Mouse (Mus musculus) embryo, embryonic 9.5 days (tissue): ENCODE results near the gene Pofut2.
"Not testable (repeated sequence)": the region's sequence is repeated elsewhere in the genome, so short reads cannot be mapped to it uniquely, and the experiment has no call there.

Source experiments
- DNase-seq: peaks from one replicate; pipeline ENCODE4 v3.0.0-alpha.2; 2017; ENCODE audit errors: extremely low spot score

Pofut2 gene

DNA sequence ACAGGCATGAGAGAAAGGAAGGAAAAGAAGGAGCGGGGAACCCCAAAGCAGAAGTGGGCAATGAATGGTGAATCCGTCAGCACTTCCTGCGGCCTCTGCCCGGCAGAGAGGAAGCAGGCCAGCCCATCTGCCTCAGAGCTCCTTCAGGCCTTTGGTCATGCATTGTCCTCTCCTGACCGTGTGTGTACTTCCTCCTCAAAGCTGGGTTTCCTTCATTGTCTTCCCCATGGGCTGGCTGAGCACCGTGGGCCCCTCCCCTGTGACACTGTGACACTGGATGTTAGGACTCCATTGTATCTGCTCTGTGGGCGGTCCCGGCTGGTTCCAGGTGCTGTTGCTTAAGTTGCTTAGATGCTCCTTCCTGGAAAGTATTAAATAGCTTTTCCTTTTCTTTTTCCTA is 7.3 kb downstream of the Pofut2 start:
- DNase-seq, result no peak

DNA sequence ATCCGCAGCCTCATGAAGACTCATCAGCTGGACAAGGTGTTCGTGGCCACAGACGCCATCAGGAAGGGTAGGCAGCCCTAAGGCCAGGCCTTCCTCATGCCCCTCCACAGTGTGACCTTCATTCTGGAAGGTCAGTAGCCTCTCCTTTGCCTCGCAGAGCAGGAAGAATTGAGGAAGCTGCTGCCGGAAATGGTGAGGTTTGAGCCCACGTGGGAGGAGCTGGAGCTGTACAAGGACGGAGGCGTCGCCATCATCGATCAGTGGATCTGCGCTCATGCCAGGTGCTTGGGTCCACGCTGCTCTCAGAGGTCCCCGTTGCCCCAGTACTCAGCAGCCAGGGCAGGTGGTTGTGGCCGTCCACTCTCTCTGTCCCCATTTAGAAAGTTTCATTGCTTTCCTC is 8.0 kb downstream of the Pofut2 start:
- DNase-seq, result no peak

DNA sequence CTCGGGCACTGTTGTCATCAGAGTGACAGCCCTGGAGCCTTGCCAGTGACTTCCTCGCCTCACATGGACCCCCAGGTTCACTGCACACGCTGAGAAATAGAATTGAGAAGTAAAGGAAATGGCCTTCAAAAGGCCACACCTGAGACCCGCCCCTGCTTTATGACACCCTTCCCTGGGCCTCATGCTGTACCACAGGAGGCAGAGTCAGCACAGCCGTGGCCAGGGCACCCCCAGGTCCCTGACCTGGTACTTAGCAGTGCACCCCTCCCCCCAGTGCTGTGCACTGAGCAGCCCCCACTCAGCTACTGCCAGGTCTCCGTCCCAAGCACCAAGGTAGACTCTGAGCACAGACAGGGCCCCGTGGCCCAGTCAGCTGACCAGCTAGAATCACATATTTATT is 10.1 kb downstream of the Pofut2 start:
- DNase-seq, result no peak

DNA sequence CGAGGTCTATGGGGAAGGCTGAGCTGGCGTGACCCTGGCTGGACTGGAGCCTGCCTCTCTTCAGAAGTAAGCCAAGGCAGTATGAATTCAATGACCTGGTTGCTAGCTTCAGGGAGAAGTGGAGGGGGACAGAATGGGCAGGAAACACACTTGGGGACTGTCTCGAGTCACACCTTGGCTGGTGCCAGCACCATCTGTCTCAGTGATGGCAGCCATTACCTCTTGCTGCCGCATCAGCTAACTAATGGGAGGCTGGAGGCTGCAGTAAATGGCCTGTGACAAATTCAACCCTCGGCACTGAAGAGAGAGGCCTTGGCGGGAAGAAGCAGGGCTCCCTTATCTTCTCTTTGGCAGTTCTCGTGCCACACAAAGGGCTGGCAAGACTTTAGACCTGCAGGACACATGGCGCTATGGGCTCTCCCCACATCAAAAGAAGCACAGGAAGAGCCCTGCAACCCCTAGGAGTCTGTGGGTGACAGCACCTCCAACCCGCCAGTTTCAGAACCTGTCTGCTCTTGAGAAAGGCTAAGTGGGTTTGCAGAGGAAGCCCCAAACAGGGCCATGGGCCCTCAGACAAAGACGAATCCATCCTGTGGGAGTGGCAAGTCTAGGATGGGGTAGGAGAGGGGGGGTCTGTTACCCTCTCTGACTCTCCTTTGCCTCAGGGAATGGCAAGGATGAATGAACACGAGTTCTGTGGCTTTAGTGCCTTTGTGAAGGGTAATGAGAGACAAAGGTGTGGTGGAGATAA is 14.1 kb downstream of the Pofut2 start:
- DNase-seq, result no peak

DNA sequence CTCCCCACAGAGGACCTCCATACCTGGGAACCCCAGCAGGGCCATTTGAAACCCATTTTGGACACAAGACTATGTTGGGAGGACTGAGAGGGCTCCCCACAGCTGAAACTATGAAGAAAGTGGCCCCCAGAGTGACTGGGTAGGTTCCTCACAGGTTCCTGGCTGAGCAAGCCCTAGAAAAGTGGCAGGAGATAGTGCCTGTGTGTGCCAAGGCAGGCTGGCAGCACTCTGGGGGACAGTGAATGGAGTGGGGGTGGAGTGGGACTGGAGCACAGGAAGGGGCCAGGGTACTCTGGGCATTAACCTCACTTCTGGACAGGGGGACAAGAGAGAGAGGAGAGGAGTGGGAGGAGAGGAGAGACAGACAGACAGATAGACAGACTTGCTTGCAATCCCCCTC is 14.8 kb downstream of the Pofut2 start:
- no peak for DNase-seq

DNA sequence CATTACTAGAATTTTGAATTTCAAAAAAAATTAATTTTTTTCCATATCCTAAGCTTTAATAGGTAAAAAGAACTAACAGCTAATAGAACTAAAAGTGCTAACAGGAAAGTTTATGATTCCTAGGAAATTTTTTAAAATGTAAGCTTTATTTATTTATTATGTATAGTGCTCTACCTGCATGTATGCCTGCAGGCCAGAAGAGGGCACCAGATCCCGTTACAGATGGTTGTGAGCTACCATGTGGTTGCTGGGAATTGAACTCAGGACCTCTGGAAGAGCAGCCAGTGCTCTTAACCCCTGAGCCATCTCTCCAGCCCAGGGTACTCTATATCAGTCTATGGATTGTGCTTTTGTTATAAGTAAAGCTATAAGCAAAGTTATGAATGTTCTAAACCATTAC is 23.1 kb downstream of the Pofut2 start:
- not testable (repeated sequence) for DNase-seq

DNA sequence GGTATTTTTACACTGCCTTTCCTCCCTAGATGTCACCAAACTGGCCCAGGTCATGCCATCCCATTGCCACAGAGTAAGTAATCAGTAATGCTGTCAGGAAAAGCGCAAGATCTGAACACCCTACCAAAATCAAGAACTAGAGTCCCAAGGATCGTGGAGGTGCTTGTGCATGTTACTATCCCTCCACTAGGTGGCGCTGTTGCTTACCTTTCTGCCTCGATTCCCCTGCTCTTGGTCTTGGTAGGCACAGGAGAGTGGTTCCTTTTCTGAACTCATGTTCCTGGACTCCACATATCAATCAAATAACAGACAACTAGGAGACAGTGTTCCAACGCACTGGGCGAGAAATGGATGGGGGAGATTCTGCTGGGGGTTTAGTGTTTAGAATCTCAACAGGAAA is 23.8 kb downstream of the Pofut2 start:
- DNase-seq, result peak; percentile 74

DNA sequence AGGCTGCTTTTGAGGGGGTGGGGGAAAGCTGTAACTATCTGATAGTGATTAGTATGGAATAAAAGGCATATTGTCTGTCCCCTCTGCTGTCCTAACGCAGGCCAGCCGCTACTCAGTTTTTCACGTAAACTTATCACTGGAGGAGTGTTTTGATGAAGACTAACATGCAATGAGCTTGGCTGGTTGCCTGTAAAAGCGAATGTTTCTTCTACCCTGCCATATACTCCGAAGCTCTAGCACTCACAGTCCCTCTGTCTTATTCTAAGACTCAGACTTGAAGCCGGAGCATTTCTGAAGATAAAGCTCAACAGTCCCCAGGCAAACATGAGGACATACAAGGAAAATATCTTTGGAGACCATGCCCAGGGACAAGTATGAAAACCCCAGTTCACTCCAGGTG is 25.8 kb downstream of the Pofut2 start:
- DNase-seq, result no peak

DNA sequence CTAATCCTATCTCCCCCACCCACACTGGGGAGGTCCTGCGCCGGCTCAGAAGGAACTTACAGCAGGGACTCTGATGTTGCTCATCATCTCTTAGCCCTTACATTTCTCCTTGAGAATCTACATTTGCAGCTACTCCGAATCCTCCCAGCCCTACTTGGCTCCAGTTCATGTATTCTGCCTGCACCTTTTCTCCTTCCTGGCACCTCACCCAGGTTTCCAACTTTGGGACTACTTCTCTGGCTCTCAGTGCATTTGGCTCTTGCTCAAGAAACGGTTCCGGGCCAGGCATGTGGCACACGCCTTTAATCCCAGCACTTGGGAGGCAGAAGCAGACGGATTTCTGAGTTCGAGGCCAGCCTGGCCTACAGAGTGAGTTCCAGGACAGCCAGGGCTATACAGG is 28.6 kb downstream of the Pofut2 start:
- no peak for DNase-seq

DNA sequence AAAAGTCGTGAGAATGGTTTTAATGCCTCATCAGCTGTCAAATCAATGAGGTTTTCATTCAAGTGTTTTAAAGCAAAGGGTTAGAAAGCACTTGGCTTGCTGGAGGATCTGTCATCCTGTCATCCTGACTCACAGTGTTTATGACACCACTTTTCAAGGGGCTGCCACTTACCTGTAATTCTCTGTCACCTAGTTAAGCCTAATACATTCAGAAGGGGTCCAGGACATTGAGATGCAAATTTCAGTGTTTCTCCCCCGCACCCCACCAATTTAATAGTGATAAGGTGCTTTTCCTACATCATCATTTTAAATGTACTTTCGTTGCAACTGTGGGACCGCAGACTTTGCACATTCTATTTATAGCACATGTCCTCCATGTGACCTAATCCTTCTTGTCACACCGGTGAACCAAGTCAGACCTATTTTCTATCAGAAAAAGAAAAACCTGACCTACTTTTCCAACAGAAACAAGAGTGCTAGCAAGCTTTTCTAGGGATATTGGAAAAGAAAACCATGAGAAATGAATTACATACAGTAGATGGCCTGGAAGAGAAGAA is 29.7 kb downstream of the Pofut2 start:
- no peak for DNase-seq

DNA sequence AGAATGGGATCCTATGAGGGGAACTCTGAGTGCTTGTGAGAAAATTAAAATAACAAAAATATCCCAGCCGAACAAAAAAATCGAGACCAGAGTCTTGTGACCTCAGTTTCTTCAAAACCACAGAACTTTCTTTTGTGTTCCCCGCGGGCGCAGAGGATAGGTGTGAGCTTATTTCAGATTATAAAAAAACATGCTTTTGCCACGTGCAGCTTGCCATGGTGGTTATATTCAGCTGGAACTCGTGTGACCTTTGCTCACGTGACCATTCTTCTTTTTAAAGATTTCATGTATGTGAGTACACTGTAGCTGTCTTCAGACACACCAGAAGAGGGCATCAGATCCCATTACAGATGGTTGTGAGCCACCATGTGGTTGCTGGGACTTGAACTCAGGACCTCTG is 30.5 kb downstream of the Pofut2 start:
- DNase-seq, result no peak

DNA sequence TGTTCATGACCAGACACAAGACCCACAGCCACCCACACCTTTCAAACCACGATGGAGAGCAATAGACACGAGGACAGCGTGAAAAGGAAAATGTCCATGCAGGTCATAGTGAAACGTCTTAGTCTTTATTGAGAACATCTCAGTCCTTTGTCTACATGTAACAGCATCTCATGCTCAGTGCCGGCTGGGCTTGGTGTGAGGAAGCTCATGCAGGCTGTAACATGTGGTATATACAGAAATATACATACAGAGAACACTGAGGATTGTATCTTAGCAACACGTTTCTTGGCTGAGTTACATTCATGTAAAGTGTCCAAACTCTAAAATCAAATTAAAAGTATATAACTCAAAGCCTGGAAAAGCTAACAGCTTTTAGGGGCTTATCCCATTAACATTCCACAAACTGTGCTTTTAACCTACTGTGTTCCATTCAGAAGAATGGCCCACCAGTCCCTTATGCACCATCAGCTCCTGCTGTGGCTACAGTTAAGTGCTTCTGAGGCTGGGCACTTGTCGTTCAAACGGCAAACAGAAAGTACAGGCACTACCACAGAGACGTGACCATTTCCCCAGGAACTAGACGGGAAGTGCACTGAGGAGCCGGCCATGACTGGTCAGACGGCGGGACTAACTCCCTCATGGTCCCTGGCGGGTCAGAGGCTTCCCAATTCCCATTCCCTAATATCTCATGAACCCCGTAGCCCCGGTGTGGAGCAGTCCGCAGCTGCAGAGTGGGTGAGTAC is 31.8 kb downstream of the Pofut2 start:
- DNase-seq, result no peak

DNA sequence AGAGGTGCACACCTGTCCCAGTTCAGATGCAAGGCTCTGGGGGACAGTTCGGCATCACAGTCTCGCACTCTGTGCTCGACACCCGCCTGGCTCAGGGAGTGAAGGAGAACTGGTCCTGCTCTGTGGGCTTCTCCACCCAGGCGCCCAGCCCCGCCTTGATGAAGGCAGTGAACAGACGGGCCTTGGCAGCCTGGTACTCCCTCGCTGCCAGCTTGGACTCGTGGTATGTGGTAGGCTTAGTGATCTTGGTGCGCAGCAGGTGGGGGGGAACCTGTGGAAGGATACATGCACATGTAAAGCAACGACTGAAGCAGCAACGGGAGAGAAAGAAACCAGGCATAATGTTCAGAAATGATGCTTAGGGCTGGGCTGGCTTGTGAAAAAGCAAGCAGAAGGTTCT is 35.7 kb downstream of the Pofut2 start:
- DNase-seq, result no peak

DNA sequence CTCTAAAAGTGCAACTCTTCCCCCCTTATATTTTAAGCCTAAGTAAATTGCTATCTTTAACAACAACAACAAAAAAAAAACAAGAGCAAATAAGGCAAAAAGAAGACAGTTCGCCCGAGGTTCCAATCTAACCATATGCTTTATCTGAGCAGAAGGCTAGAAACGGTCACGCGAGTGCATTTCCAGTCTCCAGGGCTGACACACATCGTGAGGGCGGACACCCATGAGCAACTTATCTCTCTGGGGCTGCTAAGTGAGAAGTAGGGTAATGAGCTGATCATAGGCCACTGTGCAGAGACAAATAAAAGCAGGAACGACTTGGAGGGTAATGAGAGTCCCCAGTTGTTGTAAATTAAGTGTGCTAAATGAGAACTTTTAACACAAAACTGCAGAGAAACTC is 39.6 kb downstream of the Pofut2 start:
- DNase-seq, result no peak

DNA sequence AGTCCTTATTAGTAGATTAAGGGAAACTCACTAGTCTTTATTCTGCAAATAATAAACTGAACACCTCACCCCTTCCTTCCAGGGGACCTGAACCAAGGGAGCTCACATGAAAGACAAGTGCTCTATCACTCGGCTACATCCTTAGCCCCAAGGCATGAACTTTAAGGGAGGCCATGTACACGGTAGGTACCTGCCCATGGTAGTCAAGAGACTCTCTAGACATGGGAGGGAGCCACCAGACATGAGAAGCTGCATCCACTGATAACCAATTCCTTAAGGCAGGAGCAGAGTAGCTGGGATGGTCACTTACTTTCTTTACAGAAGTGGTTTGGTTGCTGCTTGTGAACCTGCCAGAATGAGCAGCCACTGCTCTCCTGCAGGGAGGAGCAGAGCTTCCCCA is 40.2 kb downstream of the Pofut2 start:
- DNase-seq, result no peak

DNA sequence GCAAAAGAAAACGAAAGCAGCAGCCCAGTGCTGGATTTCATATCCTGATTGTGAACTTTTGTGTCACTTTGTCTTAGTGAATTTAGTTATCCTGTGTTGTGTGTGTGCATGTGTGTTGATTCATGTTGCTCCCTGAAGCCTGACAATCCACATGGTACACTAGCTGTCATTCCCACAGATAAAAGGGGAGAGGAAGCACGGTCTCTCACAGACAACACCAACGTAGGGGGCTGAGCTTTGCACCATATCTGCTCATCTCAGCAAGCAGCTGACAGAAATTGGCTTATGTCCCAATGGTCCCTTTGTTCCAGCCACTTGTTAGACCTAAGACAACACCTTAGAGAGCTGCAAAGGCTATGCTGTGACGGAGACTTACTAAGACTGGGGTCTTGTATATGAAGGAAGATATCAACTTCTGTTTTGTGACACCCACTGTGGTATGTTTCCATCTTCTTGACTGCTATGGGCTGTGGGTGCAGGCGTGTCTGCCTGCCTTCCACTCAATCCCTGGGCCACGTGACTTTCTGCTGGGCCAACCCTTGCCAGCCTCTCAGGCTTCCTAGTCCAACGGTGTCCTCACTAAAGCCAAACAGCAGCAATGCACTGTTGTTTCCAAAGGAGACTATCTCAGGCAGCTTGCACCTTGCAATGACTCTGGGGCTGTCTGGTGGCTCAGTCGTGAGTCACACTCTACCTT is 41.4 kb downstream of the Pofut2 start:
- DNase-seq, result no peak

DNA sequence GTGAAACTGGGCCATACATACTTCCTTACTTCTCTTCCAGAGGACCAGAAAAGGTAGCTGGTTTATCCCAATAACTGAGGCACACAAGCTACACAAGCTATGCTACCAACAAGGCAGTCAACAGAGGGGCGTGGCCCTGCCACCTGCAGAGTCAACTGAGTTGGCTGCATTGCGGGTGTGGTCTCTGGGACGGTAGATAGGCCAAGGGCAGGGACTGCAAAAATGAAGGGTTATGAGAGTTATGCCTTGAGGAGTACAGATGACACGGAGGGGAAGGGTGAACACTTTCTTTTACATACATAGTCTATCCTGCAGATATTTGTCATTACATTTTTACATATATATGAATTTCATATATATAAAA is 41.9 kb downstream of the Pofut2 start:
- DNase-seq, result no peak

DNA sequence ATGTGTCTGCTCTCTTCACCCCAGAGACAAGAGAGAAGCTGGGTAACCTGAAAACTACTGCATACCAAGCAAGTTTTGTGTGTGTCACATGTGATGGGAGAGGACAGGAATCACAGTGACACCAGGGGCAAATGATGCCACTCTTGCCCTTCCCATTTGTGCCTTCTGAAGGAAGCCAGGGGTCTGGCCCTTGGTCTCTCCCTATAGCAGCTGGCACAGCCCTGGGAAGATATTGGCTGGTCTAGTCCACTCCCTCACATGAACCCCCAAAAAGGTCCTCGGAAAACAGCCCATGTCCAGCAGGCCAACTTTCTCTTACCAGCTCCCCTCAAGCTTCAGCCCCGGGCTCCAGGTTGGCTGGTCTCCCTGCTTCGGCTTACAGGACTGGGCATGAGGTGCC is 45.3 kb downstream of the Pofut2 start:
- DNase-seq, result no peak

DNA sequence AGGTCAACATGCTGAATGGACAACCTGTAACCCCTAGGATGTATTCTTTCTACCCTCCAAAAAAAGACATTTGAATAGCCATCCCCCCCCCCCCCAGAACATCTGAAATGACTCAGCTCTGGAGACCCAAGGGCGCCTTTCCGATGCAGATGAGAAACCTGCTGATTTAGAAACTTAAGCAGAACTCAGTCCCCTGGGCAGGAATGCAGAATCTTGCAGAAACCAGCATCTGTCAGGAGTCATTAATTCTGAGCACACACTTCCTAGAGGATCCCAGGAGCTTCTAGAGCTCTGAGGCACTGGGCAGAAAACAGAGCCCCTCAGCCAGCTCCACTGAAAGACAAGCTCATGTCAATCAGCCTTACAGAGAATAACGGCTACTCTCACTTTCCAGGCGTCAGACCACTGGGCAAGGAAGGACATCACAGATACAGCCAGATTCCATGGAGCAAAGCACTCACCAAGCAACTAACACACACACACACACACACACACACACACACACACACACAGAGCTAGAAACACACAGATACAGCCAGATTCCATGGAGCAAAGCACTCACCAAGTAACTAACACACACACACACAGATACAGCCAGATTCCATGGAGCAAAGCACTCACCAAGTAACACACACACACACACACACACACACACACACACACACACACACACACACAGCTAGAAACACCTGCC is 46.0 kb downstream of the Pofut2 start:
- no peak for DNase-seq

DNA sequence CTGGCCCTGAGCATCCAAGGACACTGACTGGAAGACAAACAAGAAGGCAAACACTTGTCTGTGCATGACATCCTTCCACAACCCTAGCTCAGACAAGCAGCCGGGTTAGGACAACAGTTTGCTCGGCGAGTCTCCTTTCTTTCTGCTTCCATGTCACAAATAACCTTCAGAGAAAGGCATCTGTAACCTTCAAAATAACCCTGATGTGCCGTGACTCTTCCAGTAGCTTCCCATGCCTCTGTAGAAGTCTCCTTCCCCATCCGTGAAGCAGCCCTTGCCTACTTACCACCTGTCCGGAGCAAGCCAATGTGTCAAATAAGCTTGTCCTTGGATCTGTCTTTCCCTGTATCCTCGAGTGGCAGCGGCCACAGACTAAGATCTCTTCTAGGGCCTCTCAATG is 46.7 kb downstream of the Pofut2 start:
- DNase-seq, result no peak

DNA sequence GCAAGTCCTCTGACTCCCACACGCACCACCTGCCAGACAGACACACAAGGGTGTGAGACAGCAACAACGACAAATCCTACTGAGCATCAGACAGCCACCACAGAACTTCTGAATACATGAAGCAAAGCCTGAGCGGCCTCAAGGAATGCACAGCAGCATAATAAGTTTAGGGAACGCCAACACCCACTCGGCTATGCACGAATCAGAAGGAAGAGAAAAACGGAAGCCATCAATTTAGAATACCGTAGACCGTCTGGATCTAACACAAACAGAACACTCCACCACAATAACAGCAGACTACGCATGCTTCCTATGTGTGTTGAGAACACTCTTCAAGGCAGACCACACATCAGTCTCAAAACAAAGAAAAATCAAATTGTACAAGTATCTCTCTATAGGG is 50.0 kb downstream of the Pofut2 start:
- DNase-seq, result no peak

DNA sequence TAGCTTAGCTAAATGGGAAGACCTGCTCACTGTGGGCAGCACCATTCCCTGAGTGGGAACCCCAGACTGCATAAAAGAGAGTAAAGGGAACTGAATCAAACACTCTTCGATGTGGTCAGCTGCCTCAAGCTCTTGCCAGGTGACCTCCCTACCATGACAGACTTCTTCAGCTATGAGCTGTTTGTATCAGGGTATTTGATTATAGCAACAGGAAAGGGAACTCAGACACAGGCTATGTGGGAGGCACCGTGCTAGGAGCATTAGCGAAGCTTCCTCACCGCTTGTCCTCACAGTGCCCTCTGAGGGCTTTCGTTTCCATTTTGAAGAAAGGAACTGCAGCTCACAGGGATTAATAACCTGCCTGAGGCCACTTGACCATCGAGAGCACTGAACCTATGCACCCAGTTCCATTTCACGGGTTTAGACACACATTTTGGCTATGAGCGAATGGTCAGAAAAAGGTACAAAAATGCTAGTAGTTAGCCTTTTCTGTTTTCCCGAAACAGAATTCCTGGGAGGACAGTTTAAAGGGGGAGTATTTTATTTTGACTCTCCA is 55.8 kb downstream of the Pofut2 start:
- DNase-seq, result no peak
